Mouse (Mus musculus): ENCODE measurements around the gene A3galt2. TPM values are rescaled to one million over a fixed set of nuclear protein-coding genes. Genes with fewer than 3 reads are reported as not detected.

Gene A3galt2
- polyA plus RNA-seq (2014; fragmentation: Illumina TruSeq; extraction: RNeasy Lipid Tissue Mini Kit (QIAGEN cat#74804); ENCODE audit: low read depth, low replicate concordance): not detected

GRCm38 (mm10) chr4:128755064-128755463, at the start of gene A3galt2:
A3galt2 (plus strand) TSS chr4:128755364.

GRCm38 (mm10) chr4:128806043-128806826, 51.1 kb downstream of the A3galt2 start, which contains the start of gene Zfp362:
Zfp362 (minus strand) TSS chr4:128806045.

Other genes starting within 250 kb of the A3galt2 start
- gene Zscan20, start 145.3 kb upstream of the A3galt2 start, polyA plus RNA-seq (2014; fragmentation: Illumina TruSeq; extraction: RNeasy Lipid Tissue Mini Kit (QIAGEN cat#74804); ENCODE audit: low read depth, low replicate concordance): 1.8 TPM
- 0.36 TPM for gene Tlr12, start 136.7 kb upstream of the A3galt2 start, polyA plus RNA-seq (2014; fragmentation: Illumina TruSeq; extraction: RNeasy Lipid Tissue Mini Kit (QIAGEN cat#74804); ENCODE audit: low read depth, low replicate concordance)
- gene Phc2, start 100.7 kb upstream of the A3galt2 start, polyA plus RNA-seq (2014; fragmentation: Illumina TruSeq; extraction: RNeasy Lipid Tissue Mini Kit (QIAGEN cat#74804); ENCODE audit: low read depth, low replicate concordance): 0.53 TPM
- 4.2 TPM for gene Zfp362, start 50.7 kb downstream of the A3galt2 start, polyA plus RNA-seq (2014; fragmentation: Illumina TruSeq; extraction: RNeasy Lipid Tissue Mini Kit (QIAGEN cat#74804); ENCODE audit: low read depth, low replicate concordance)
- gene Trim62, start 128.2 kb downstream of the A3galt2 start, polyA plus RNA-seq (2014; fragmentation: Illumina TruSeq; extraction: RNeasy Lipid Tissue Mini Kit (QIAGEN cat#74804); ENCODE audit: low read depth, low replicate concordance): 0.61 TPM
- gene Azin2, start 207.1 kb downstream of the A3galt2 start, polyA plus RNA-seq (2014; fragmentation: Illumina TruSeq; extraction: RNeasy Lipid Tissue Mini Kit (QIAGEN cat#74804); ENCODE audit: low read depth, low replicate concordance): 0.85 TPM
- gene Ak2, start 236.6 kb downstream of the A3galt2 start, polyA plus RNA-seq (2014; fragmentation: Illumina TruSeq; extraction: RNeasy Lipid Tissue Mini Kit (QIAGEN cat#74804); ENCODE audit: low read depth, low replicate concordance): 48.5 TPM

Measured in kidney, adult 10 weeks (tissue).